Mouse (Mus musculus): ENCODE data around the gene Prepl.

DNA sequence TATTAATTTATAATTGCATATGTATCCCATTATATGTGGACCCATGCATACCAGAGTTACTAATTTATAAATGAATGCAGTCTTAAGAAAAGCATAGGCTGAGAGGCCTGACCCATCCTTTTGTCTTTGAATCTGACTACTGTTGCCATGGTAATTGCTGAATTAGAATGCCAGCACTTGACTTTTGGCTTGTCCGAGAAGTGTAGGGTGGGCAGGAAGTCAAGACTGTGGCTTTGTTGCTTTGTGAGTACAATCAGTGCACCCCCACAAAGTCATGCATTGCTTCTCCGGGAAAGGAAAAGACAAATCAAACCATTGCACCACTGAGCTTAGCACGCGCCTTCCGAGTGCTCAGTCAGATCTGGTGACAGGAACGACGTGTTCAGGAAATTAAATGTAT lies 11.7 kb upstream of the Prepl start:
- TF ChIP-seq POLR2A (IDR thresholded peaks at IDR 0.05; ENCODE audit: insufficient read length, low read depth) = no peak
- no peak for TF ChIP-seq MAX (IDR thresholded peaks at IDR 0.05; ENCODE audit: low read depth)
- TF ChIP-seq TCF12 (IDR thresholded peaks at IDR 0.05; ENCODE audit: insufficient read depth, poor library complexity, severe bottlenecking) = no peak
- no peak for TF ChIP-seq E2F4 (IDR thresholded peaks at IDR 0.05; ENCODE audit: insufficient read depth)
- no peak for TF ChIP-seq USF1 (IDR thresholded peaks at IDR 0.05; ENCODE audit: low read depth)
- no peak for TF ChIP-seq POLR2AphosphoS2 (IDR thresholded peaks at IDR 0.05; ENCODE audit: insufficient read length, low read depth)
- TF ChIP-seq CEBPB (IDR thresholded peaks at IDR 0.05; ENCODE audit: insufficient read depth, poor library complexity, severe bottlenecking) = no peak
- TF ChIP-seq MYOG (IDR thresholded peaks at IDR 0.05; ENCODE audit: control insufficient read depth in 1 of 3, insufficient read depth in 1 of 3, insufficient read length in 2 of 3, low read depth in 2 of 3) = no peak
